Mouse (Mus musculus) neural tube, embryonic 15.5 days (tissue): Measurements from ENCODE around the gene Nadsyn1. TPM values are rescaled to one million over a fixed set of nuclear protein-coding genes. Genes with fewer than 3 reads are reported as not detected.

ENCODE experiments used
- ATAC-seq: fragments of 200-750 bp; cut with Nextera tagmentation; 2 replicates; pipeline ENCODE4 v1.8.0; 2017; ENCODE audit warnings: mild to moderate bottlenecking, moderate TSS enrichment, moderate library complexity; ENCODE audit not compliant: low FRiP score
- H3K27ac ChIP-seq: fragments of 300-500 bp; sonication (generic); replicated peaks from 2 replicates; pipeline ENCODE4 v1.5.1; 2015; ENCODE audit warnings: mild to moderate bottlenecking, inconsistent platforms
- H3K27me3 ChIP-seq: fragments of 300-500 bp; sonication (generic); replicated peaks from 2 replicates; pipeline ENCODE4 v1.6.1; 2015; ENCODE audit warnings: inconsistent platforms
- H3K36me3 ChIP-seq: fragments of 300-500 bp; sonication (generic); 2 replicates; pipeline ENCODE4 v1.6.1; 2015; ENCODE audit warnings: inconsistent platforms
- H3K4me1 ChIP-seq: fragments of 300-500 bp; sonication (generic); 2 replicates; pipeline ENCODE4 v1.6.1; 2015; ENCODE audit warnings: inconsistent platforms
- H3K4me2 ChIP-seq: fragments of 300-500 bp; sonication (generic); 2 replicates; pipeline ENCODE4 v1.6.1; 2015; ENCODE audit warnings: inconsistent platforms, mild to moderate bottlenecking, moderate library complexity
- H3K4me3 ChIP-seq: fragments of 300-500 bp; sonication (generic); replicated peaks from 2 replicates; pipeline ENCODE4 v1.5.1; 2015; ENCODE audit warnings: mild to moderate bottlenecking, inconsistent platforms
- H3K9ac ChIP-seq: fragments of 300-500 bp; sonication (generic); replicated peaks from 2 replicates; pipeline ENCODE4 v1.6.1; 2015; ENCODE audit warnings: mild to moderate bottlenecking, inconsistent platforms
- H3K9me3 ChIP-seq: fragments of 300-500 bp; sonication (generic); replicated peaks from 2 replicates; pipeline ENCODE4 v1.6.1; 2016; ENCODE audit warnings: inconsistent platforms
- WGBS: fragments of 180-500 bp; shearing (Covaris S2); methylation state at CpG from one replicate; pipeline ENCODE4 v1.1.7; 2015; ENCODE audit warnings: mixed read lengths; 5-methylcytosine and 5-hydroxymethylcytosine counted together
- microRNA-seq: library from miRNA; unstranded; fragments of <30 nt; microRNA quantifications from one replicate; pipeline ENCODE4, GENCODE M21; 2017
- polyA plus RNA-seq: library from polyadenylated mRNA; unstranded; fragments of >200 nt; fragmentation: Nextera tagmentation; extraction: Ambion mirVana; gene quantifications from 2 replicates; pipeline ENCODE4 v1.2.1, GENCODE M21; 2015

Nadsyn1 gene
- polyA plus RNA-seq, 1 experiment from 2014 or later, result 5.5 TPM

- no peak for ATAC-seq
- H3K4me1 ChIP-seq, result peaks cover 11% of the 10 kb centered on the region
- H3K27ac ChIP-seq, result no peak overlapping the region
- WGBS, result 71% methylated on average over 3 of the region's 3 CpGs
- H3K4me2 ChIP-seq, result peak overlapping the region; percentile 56; the same call in 1 of the 2 replicates
- H3K4me3 ChIP-seq, result no peak overlapping the region
- no peaks in the 10 kb centered on the region; the same call in 1 of the 2 replicates for H3K27me3 ChIP-seq
- no peaks in the 10 kb centered on the region for H3K36me3 ChIP-seq
- no peaks in the 10 kb centered on the region for H3K9me3 ChIP-seq
- H3K9ac ChIP-seq, result no peak overlapping the region
Measured at GRCm38 (mm10) chr7:143749045-143749444, 73.6 kb downstream of the Nadsyn1 start.

GRCm38 (mm10) chr7:143748041-143748868, 74.4 kb downstream of the Nadsyn1 start:
- Histone ChIP-seq H3K36me3 (no peaks in the 10 kb centered on the region), H3K27me3 (no peaks in the 10 kb centered on the region; the same call in 1 of the 2 replicates), H3K4me2 (peak overlapping the region; percentile 56), H3K4me3 (peak overlapping the region; percentile 22), H3K4me1 (peaks cover 11% of the 10 kb centered on the region), H3K27ac (peak overlapping the region; percentile 76), H3K9ac (peak overlapping the region; percentile 34; the same call in 1 of the 2 replicates), H3K9me3 (no peaks in the 10 kb centered on the region)
- WGBS, result 2% methylated on average over 16 of the region's 16 CpGs
- ATAC-seq, result peak; percentile 87

Small RNA genes lying within 50 kb of the gene (microRNA-seq; reads per million reads assigned to microRNA genes)
- not detected for gene Gm22064

Other genes with a start within 250 kb of the Nadsyn1 start
- gene Cars, start 222.8 kb downstream of the Nadsyn1 start, polyA plus RNA-seq, result 70.3 and 72.4 TPM in 2 replicates
- 0.20 and 0.75 TPM in 2 replicates for gene Tnfrsf26, start 194.1 kb downstream of the Nadsyn1 start, polyA plus RNA-seq
- 3.9 and 5.3 TPM in 2 replicates for gene Tnfrsf22, start 173.2 kb downstream of the Nadsyn1 start, polyA plus RNA-seq
- 0.93 and 1.4 TPM in 2 replicates for gene Tnfrsf23, start 137.0 kb downstream of the Nadsyn1 start, polyA plus RNA-seq
- 37.2 and 37.5 TPM in 2 replicates for gene Osbpl5, start 65.9 kb downstream of the Nadsyn1 start, polyA plus RNA-seq
- gene Mrgprg, start 55.9 kb downstream of the Nadsyn1 start, polyA plus RNA-seq, result not detected in 2 replicates
- 7.9 and 9.6 TPM in 2 replicates for gene Mrgpre, start 38.3 kb downstream of the Nadsyn1 start, polyA plus RNA-seq
- 49.8 and 53.8 TPM in 2 replicates for gene Dhcr7, start 296 bp upstream of the Nadsyn1 start, polyA plus RNA-seq
- not detected in 2 replicates for gene Gm498, start 44.0 kb upstream of the Nadsyn1 start, polyA plus RNA-seq
- gene Shank2, start 179.1 kb upstream of the Nadsyn1 start, polyA plus RNA-seq, result 8.8 and 9.8 TPM in 2 replicates